Mouse (Mus musculus): ENCODE measurements around the gene Tigd3. TPM values are rescaled to one million over a fixed set of nuclear protein-coding genes. Genes with fewer than 3 reads are reported as not detected.

Tigd3 gene
- polyA plus RNA-seq, 1 experiment from 2014 or later, result 10.0 TPM

GRCm38 (mm10) chr19:5921715-5922114 lies 27.8 kb upstream of the Tigd3 start:
- 19% methylated on average over 9 of the region's 9 CpGs for WGBS
- Histone ChIP-seq H3K4me3 (replicated peaks) (peak overlapping the region; percentile 8; the same call in 1 of the 2 replicates), H3K9ac (replicated peaks) (0 out of 2 replicates have a peak overlapping the region, but pooled peaks have one; percentile 24), H3K36me3 (peaks cover 16% of the 10 kb centered on the region), H3K4me1 (peaks cover 34% of the 10 kb centered on the region), H3K27ac (replicated peaks) (no peak overlapping the region), H3K9me3 (replicated peaks) (no peaks in the 10 kb centered on the region), H3K4me2 (peak overlapping the region; percentile 78), H3K27me3 (replicated peaks) (peaks cover 4% of the 10 kb centered on the region; the same call in 1 of the 2 replicates)
- ATAC-seq (ENCODE audit: low FRiP score), result no peak

- peak within 1 kb of the TSS; percentile 85 for H3K9ac ChIP-seq (replicated peaks)
- peaks cover 36% of the 10 kb centered on the region for H3K4me1 ChIP-seq
- no peaks in the 10 kb centered on the region for H3K9me3 ChIP-seq (replicated peaks)
- WGBS, result 22% methylated on average over 13 of the region's 13 CpGs
- H3K27ac ChIP-seq (replicated peaks), result peak within 1 kb of the TSS; percentile 88
- H3K4me3 ChIP-seq (replicated peaks), result peak within 1 kb of the TSS; percentile 97
- H3K27me3 ChIP-seq (replicated peaks), result no peaks in the 10 kb centered on the region
- peak; percentile 58 for ATAC-seq (ENCODE audit: low FRiP score)
- peaks cover 26% of the 10 kb centered on the region for H3K36me3 ChIP-seq
- H3K4me2 ChIP-seq, result peak within 1 kb of the TSS; percentile 74
Measured at GRCm38 (mm10) chr19:5913007-5913719, 19.2 kb upstream of the Tigd3 start, which contains the start of gene Dpf2. Gene Dpf2, minus strand, starts transcription at chr19:5913010.

- peaks cover 17% of the 10 kb centered on the region for H3K36me3 ChIP-seq
- peak; percentile 94 for ATAC-seq (ENCODE audit: low FRiP score)
- H3K9ac ChIP-seq (replicated peaks), result peak overlapping the region; percentile 85
- H3K4me1 ChIP-seq, result peaks cover 36% of the 10 kb centered on the region
- peak overlapping the region; percentile 88 for H3K27ac ChIP-seq (replicated peaks)
- no peaks in the 10 kb centered on the region for H3K27me3 ChIP-seq (replicated peaks)
- WGBS, result under 1% methylated on average over 59 of the region's 59 CpGs
- no peaks in the 10 kb centered on the region for H3K9me3 ChIP-seq (replicated peaks)
- H3K4me2 ChIP-seq, result peak overlapping the region; percentile 74
- peak overlapping the region; percentile 97 for H3K4me3 ChIP-seq (replicated peaks)
Measured at GRCm38 (mm10) chr19:5912103-5913006, 18.4 kb upstream of the Tigd3 start.

- H3K4me3 ChIP-seq (replicated peaks), result peak overlapping the region; percentile 97
- 3% methylated on average over 14 of the region's 14 CpGs for WGBS
- H3K27ac ChIP-seq (replicated peaks), result peak overlapping the region; percentile 88
- peaks cover 17% of the 10 kb centered on the region for H3K36me3 ChIP-seq
- H3K4me1 ChIP-seq, result peaks cover 36% of the 10 kb centered on the region
- no peak for ATAC-seq (ENCODE audit: low FRiP score)
- peak overlapping the region; percentile 74 for H3K4me2 ChIP-seq
- peak overlapping the region; percentile 85 for H3K9ac ChIP-seq (replicated peaks)
- H3K27me3 ChIP-seq (replicated peaks), result no peaks in the 10 kb centered on the region
- no peaks in the 10 kb centered on the region for H3K9me3 ChIP-seq (replicated peaks)
Measured at GRCm38 (mm10) chr19:5911430-5912102, 17.6 kb upstream of the Tigd3 start.

GRCm38 (mm10) chr19:5910221-5910620 lies 16.3 kb upstream of the Tigd3 start:
- ATAC-seq (ENCODE audit: low FRiP score), result no peak
- Histone ChIP-seq H3K9me3 (replicated peaks) (no peaks in the 10 kb centered on the region), H3K4me1 (peaks cover 36% of the 10 kb centered on the region), H3K4me2 (peak overlapping the region; percentile 74), H3K27ac (replicated peaks) (peak overlapping the region; percentile 60; the same call in 1 of the 2 replicates), H3K4me3 (replicated peaks) (peak overlapping the region; percentile 22), H3K9ac (replicated peaks) (peak overlapping the region; percentile 11), H3K36me3 (peaks cover 19% of the 10 kb centered on the region), H3K27me3 (replicated peaks) (no peaks in the 10 kb centered on the region)
- WGBS, result 58% methylated on average over 6 of the region's 6 CpGs

- no peak overlapping the region for H3K27ac ChIP-seq (replicated peaks)
- no peak for ATAC-seq (ENCODE audit: low FRiP score)
- no peak overlapping the region for H3K4me3 ChIP-seq (replicated peaks)
Measured at GRCm38 (mm10) chr19:5907275-5907674, 13.3 kb upstream of the Tigd3 start.

GRCm38 (mm10) chr19:5893282-5894001 lies 507 bp downstream of the Tigd3 start:
- Histone ChIP-seq H3K9ac (replicated peaks) (peak overlapping the region; percentile 83), H3K36me3 (peaks cover 27% of the 10 kb centered on the region), H3K9me3 (replicated peaks) (no peaks in the 10 kb centered on the region), H3K4me3 (replicated peaks) (peak overlapping the region; percentile 61), H3K4me2 (peak overlapping the region; percentile 73), H3K27me3 (replicated peaks) (no peaks in the 10 kb centered on the region), H3K4me1 (peaks cover 30% of the 10 kb centered on the region), H3K27ac (replicated peaks) (peak overlapping the region; percentile 86)
- 5% methylated on average over 28 of the region's 31 CpGs for WGBS
- ATAC-seq (ENCODE audit: low FRiP score), result peak; percentile 62

More at GRCm38 (mm10) chr19:5907275-5907674, 13.3 kb upstream of the Tigd3 start:
- WGBS, result 89% methylated on average over 3 of the region's 3 CpGs
- Histone ChIP-seq H3K36me3 (peaks cover 49% of the 10 kb centered on the region), H3K4me2 (no peak overlapping the region), H3K27me3 (replicated peaks) (no peaks in the 10 kb centered on the region), H3K9ac (replicated peaks) (no peak overlapping the region), H3K9me3 (replicated peaks) (no peaks in the 10 kb centered on the region), H3K4me1 (peaks cover 24% of the 10 kb centered on the region)

- no peak for ATAC-seq (ENCODE audit: low FRiP score)
- peaks cover 30% of the 10 kb centered on the region for H3K4me1 ChIP-seq
- peaks cover 22% of the 10 kb centered on the region for H3K36me3 ChIP-seq
- H3K27me3 ChIP-seq (replicated peaks), result no peaks in the 10 kb centered on the region
- H3K9me3 ChIP-seq (replicated peaks), result no peaks in the 10 kb centered on the region
- 91% methylated on average over 13 of the region's 13 CpGs for WGBS
- peak overlapping the region; percentile 83 for H3K9ac ChIP-seq (replicated peaks)
- H3K4me3 ChIP-seq (replicated peaks), result peak overlapping the region; percentile 61
- H3K27ac ChIP-seq (replicated peaks), result peak overlapping the region; percentile 86
- H3K4me2 ChIP-seq, result peak overlapping the region; percentile 73
Measured at GRCm38 (mm10) chr19:5892735-5893134, 1.2 kb downstream of the Tigd3 start.

GRCm38 (mm10) chr19:5892262-5892661 lies 1.7 kb downstream of the Tigd3 start:
- Histone ChIP-seq H3K4me1 (peaks cover 30% of the 10 kb centered on the region), H3K27me3 (replicated peaks) (no peaks in the 10 kb centered on the region), H3K9me3 (replicated peaks) (no peaks in the 10 kb centered on the region), H3K4me3 (replicated peaks) (no peak overlapping the region; the same call in 1 of the 2 replicates), H3K36me3 (peaks cover 18% of the 10 kb centered on the region), H3K4me2 (peak overlapping the region; percentile 73), H3K9ac (replicated peaks) (no peak overlapping the region), H3K27ac (replicated peaks) (no peak overlapping the region)
- 92% methylated on average over 7 of the region's 7 CpGs for WGBS
- ATAC-seq (ENCODE audit: low FRiP score), result no peak

- Histone ChIP-seq H3K4me3 (replicated peaks) (no peak overlapping the region), H3K9ac (replicated peaks) (no peak overlapping the region), H3K27ac (replicated peaks) (no peak overlapping the region), H3K4me2 (0 out of 2 replicates have a peak overlapping the region, but pooled peaks have one; percentile 73), H3K9me3 (replicated peaks) (no peaks in the 10 kb centered on the region), H3K36me3 (peaks cover 14% of the 10 kb centered on the region), H3K27me3 (replicated peaks) (no peaks in the 10 kb centered on the region), H3K4me1 (peaks cover 30% of the 10 kb centered on the region)
- ATAC-seq (ENCODE audit: low FRiP score), result no peak
- 95% methylated on average over 12 of the region's 12 CpGs for WGBS
Measured at GRCm38 (mm10) chr19:5891521-5892258, 2.3 kb downstream of the Tigd3 start.
